Mouse (Mus musculus) forebrain, embryonic 10.5 days (tissue): Measurements from ENCODE around the gene Med13. TPM values are rescaled to one million over a fixed set of nuclear protein-coding genes. Genes with fewer than 3 reads are reported as not detected.

ENCODE experiments used
- DNase-seq: peaks from one replicate; pipeline ENCODE4 v3.0.0-alpha.2; 2017; ENCODE audit warnings: low spot score; ENCODE audit errors: extremely low spot score
- H3K27ac ChIP-seq: fragments of 300-500 bp; sonication (generic); 2 replicates; pipeline ENCODE4 v1.5.1; 2016; ENCODE audit warnings: mild to moderate bottlenecking
- H3K27me3 ChIP-seq: fragments of 300-500 bp; sonication (generic); 2 replicates; pipeline ENCODE4 v1.6.1; 2016; ENCODE audit warnings: mild to moderate bottlenecking; ENCODE audit not compliant: poor library complexity, severe bottlenecking
- H3K36me3 ChIP-seq: fragments of 300-500 bp; sonication (generic); replicated peaks from 2 replicates; pipeline ENCODE4 v1.6.1; 2016; ENCODE audit warnings: mild to moderate bottlenecking, moderate library complexity
- H3K4me1 ChIP-seq: fragments of 300-500 bp; sonication (generic); 2 replicates; pipeline ENCODE4 v1.6.1; 2016
- H3K4me3 ChIP-seq: fragments of 300-500 bp; sonication (generic); 2 replicates; pipeline ENCODE4 v1.5.1; 2016; ENCODE audit warnings: mild to moderate bottlenecking, moderate library complexity
- H3K9me3 ChIP-seq: fragments of 300-500 bp; sonication (generic); 2 replicates; pipeline ENCODE4 v1.6.1; 2016; ENCODE audit warnings: mild to moderate bottlenecking, moderate library complexity
- WGBS: fragments of 180-500 bp; shearing (Covaris S2); methylation state at CpG from one replicate; pipeline ENCODE4 v1.1.7; 2016; 5-methylcytosine and 5-hydroxymethylcytosine counted together
- polyA plus RNA-seq: library from polyadenylated mRNA; unstranded; fragments of >200 nt; fragmentation: Nextera tagmentation; extraction: Ambion mirVana; gene quantifications from 2 replicates; pipeline ENCODE4 v1.2.1, GENCODE M21; 2016

Med13 gene
- polyA plus RNA-seq, 1 experiment from 2014 or later = 7.5 TPM

GRCm38 (mm10) chr11:86226646-86227180 is 130.7 kb downstream of the Med13 start:
- H3K9me3 ChIP-seq = no peaks in the 10 kb centered on the region
- no peak for DNase-seq
- no peaks in the 10 kb centered on the region for H3K27me3 ChIP-seq
- no peaks in the 10 kb centered on the region for H3K4me1 ChIP-seq
- H3K4me3 ChIP-seq = no peak overlapping the region
- WGBS = 88% methylated on average over 8 of the region's 8 CpGs
- H3K36me3 ChIP-seq = peaks cover 97% of the 10 kb centered on the region
- H3K27ac ChIP-seq = no peak overlapping the region

GRCm38 (mm10) chr11:86225761-86226160 is 131.6 kb downstream of the Med13 start:
- Histone ChIP-seq H3K4me1 (no peaks in the 10 kb centered on the region), H3K27ac (no peak overlapping the region), H3K9me3 (no peaks in the 10 kb centered on the region), H3K27me3 (no peaks in the 10 kb centered on the region), H3K4me3 (no peak overlapping the region), H3K36me3 (peaks cover 97% of the 10 kb centered on the region)
- no peak for DNase-seq
- 90% methylated on average over 4 of the region's 4 CpGs for WGBS

Other genes with a start within 250 kb of the Med13 start
- 11.5 and 11.7 TPM in 2 replicates for gene Brip1, start 156.4 kb downstream of the Med13 start, polyA plus RNA-seq
- gene Ints2, start 100.0 kb downstream of the Med13 start, polyA plus RNA-seq = 52.0 and 56.6 TPM in 2 replicates
- 21.8 and 22.4 TPM in 2 replicates for gene Rnft1, start 127.1 kb upstream of the Med13 start, polyA plus RNA-seq
- gene Rps6kb1, start 187.2 kb upstream of the Med13 start, polyA plus RNA-seq = 63.7 and 66.0 TPM in 2 replicates
- 14.1 and 14.2 TPM in 2 replicates for gene Tubd1, start 187.4 kb upstream of the Med13 start, polyA plus RNA-seq